Mouse (Mus musculus): ENCODE data around the gene Cdh8.

Cdh8 gene

GRCm38 (mm10) chr8:99415966-99416781 lies at the start of gene Cdh8:
Cdh8 (minus strand) TSS chr8:99416471.
- DNase-seq (ENCODE audit: low spot score in 2 of 2), result no peak

- DNase-seq (ENCODE audit: low spot score in 2 of 2), result no peak
Measured at GRCm38 (mm10) chr8:99446506-99446905, 30.2 kb upstream of the Cdh8 start.

- no peak for DNase-seq (ENCODE audit: low spot score in 2 of 2)
Measured at GRCm38 (mm10) chr8:99425901-99426300, 9.6 kb upstream of the Cdh8 start.

- no peak for DNase-seq (ENCODE audit: low spot score in 2 of 2)
Measured at GRCm38 (mm10) chr8:99421516-99421915, 5.2 kb upstream of the Cdh8 start.

GRCm38 (mm10) chr8:99419726-99420125 lies 3.5 kb upstream of the Cdh8 start:
- no peak for DNase-seq (ENCODE audit: low spot score in 2 of 2)

- no peak for DNase-seq (ENCODE audit: low spot score in 2 of 2)
Measured at GRCm38 (mm10) chr8:99417456-99417855, 1.2 kb upstream of the Cdh8 start.

- no peak for DNase-seq (ENCODE audit: low spot score in 2 of 2)
Measured at GRCm38 (mm10) chr8:99415076-99415965, 950 bp downstream of the Cdh8 start.

- no peak for DNase-seq (ENCODE audit: low spot score in 2 of 2)
Measured at GRCm38 (mm10) chr8:99414483-99414921, 1.8 kb downstream of the Cdh8 start.

GRCm38 (mm10) chr8:99413877-99414482 lies 2.3 kb downstream of the Cdh8 start:
- no peak for DNase-seq (ENCODE audit: low spot score in 2 of 2)

- DNase-seq (ENCODE audit: low spot score in 2 of 2), result no peak
Measured at GRCm38 (mm10) chr8:99393908-99394307, 22.4 kb downstream of the Cdh8 start.

GRCm38 (mm10) chr8:99370104-99370503 lies 46.2 kb downstream of the Cdh8 start:
- DNase-seq (ENCODE audit: low spot score in 2 of 2), result no peak

- DNase-seq (ENCODE audit: low spot score in 2 of 2), result no peak
Measured at GRCm38 (mm10) chr8:99369166-99369565, 47.1 kb downstream of the Cdh8 start.

- DNase-seq (ENCODE audit: low spot score in 2 of 2), result peak in 1 of 2 experiments; percentile 2
Measured at GRCm38 (mm10) chr8:99368449-99368848, 47.8 kb downstream of the Cdh8 start.

GRCm38 (mm10) chr8:99353923-99354322 lies 62.3 kb downstream of the Cdh8 start:
- DNase-seq (ENCODE audit: low spot score in 2 of 2), result no peak

GRCm38 (mm10) chr8:99353221-99353620 lies 63.0 kb downstream of the Cdh8 start:
- DNase-seq (ENCODE audit: low spot score in 2 of 2), result no peak

GRCm38 (mm10) chr8:99349456-99349855 lies 66.8 kb downstream of the Cdh8 start:
- DNase-seq (ENCODE audit: low spot score in 2 of 2), result no peak

GRCm38 (mm10) chr8:99348618-99349017 lies 67.7 kb downstream of the Cdh8 start:
- no peak for DNase-seq (ENCODE audit: low spot score in 2 of 2)

GRCm38 (mm10) chr8:99339310-99339709 lies 77.0 kb downstream of the Cdh8 start:
- no peak for DNase-seq (ENCODE audit: low spot score in 2 of 2)

- DNase-seq (ENCODE audit: low spot score in 2 of 2), result no peak
Measured at GRCm38 (mm10) chr8:99327559-99327958, 88.7 kb downstream of the Cdh8 start.

- no peak for DNase-seq (ENCODE audit: low spot score in 2 of 2)
Measured at GRCm38 (mm10) chr8:99314561-99314960, 101.7 kb downstream of the Cdh8 start.

- no peak for DNase-seq (ENCODE audit: low spot score in 2 of 2)
Measured at GRCm38 (mm10) chr8:99304184-99304583, 112.1 kb downstream of the Cdh8 start.

- no peak for DNase-seq (ENCODE audit: low spot score in 2 of 2)
Measured at GRCm38 (mm10) chr8:99290201-99290600, 126.1 kb downstream of the Cdh8 start.
